Mouse (Mus musculus) telencephalon, adult 2 months (tissue): ENCODE measurements around the gene Slc9a1.

ENCODE experiments used
- DNase-seq: peaks from one replicate; pipeline ENCODE4 v3.0.0-alpha.2; 2011; ENCODE audit warnings: low read depth, low spot score

Gene Slc9a1

GRCm38 (mm10) chr4:133369553-133370297, at the start of gene Slc9a1:
Slc9a1 (plus strand) TSS chr4:133369706.
- peak; percentile 85 for DNase-seq

GRCm38 (mm10) chr4:133328129-133328528, 41.4 kb upstream of the Slc9a1 start:
- DNase-seq: no peak

- DNase-seq: no peak
Observed at GRCm38 (mm10) chr4:133330296-133330695, 39.2 kb upstream of the Slc9a1 start.

GRCm38 (mm10) chr4:133333306-133333705, 36.2 kb upstream of the Slc9a1 start:
- DNase-seq: no peak

- DNase-seq: no peak
Observed at GRCm38 (mm10) chr4:133337833-133338520, 31.5 kb upstream of the Slc9a1 start.

- no peak for DNase-seq
Observed at GRCm38 (mm10) chr4:133338521-133339095, 30.9 kb upstream of the Slc9a1 start.

GRCm38 (mm10) chr4:133339148-133339749, 30.3 kb upstream of the Slc9a1 start:
- DNase-seq: peak; percentile 93

- no peak for DNase-seq
Observed at GRCm38 (mm10) chr4:133340217-133340616, 29.3 kb upstream of the Slc9a1 start.

- DNase-seq: no peak
Observed at GRCm38 (mm10) chr4:133344112-133344511, 25.4 kb upstream of the Slc9a1 start.

GRCm38 (mm10) chr4:133345702-133346101, 23.8 kb upstream of the Slc9a1 start:
- no peak for DNase-seq

GRCm38 (mm10) chr4:133346577-133346976, 22.9 kb upstream of the Slc9a1 start:
- DNase-seq: no peak

- no peak for DNase-seq
Observed at GRCm38 (mm10) chr4:133347624-133348023, 21.9 kb upstream of the Slc9a1 start.

- DNase-seq: no peak
Observed at GRCm38 (mm10) chr4:133348051-133348775, 21.3 kb upstream of the Slc9a1 start.

- no peak for DNase-seq
Observed at GRCm38 (mm10) chr4:133352797-133353196, 16.7 kb upstream of the Slc9a1 start.

GRCm38 (mm10) chr4:133353367-133354365, 15.8 kb upstream of the Slc9a1 start, which contains the start of gene Wdtc1:
Wdtc1 (minus strand) TSS chr4:133353481.
- no peak for DNase-seq

- no peak for DNase-seq
Observed at GRCm38 (mm10) chr4:133354641-133355040, 14.9 kb upstream of the Slc9a1 start.

- DNase-seq: no peak
Observed at GRCm38 (mm10) chr4:133370298-133371274, 1.1 kb downstream of the Slc9a1 start.

GRCm38 (mm10) chr4:133371621-133372277, 2.2 kb downstream of the Slc9a1 start:
- DNase-seq: no peak

- DNase-seq: no peak
Observed at GRCm38 (mm10) chr4:133372278-133372665, 2.8 kb downstream of the Slc9a1 start.
